Mouse (Mus musculus) kidney, adult 2 months (tissue): ENCODE measurements around the gene Syt1.

Experiments
- CTCF ChIP-seq: fragments of 200-500 bp; conservative IDR thresholded peaks from 2 replicates; pipeline ENCODE4 v1.5.1; 2011; ENCODE audit warnings: low read depth, mild to moderate bottlenecking, control low read depth, low read length, moderate library complexity, mixed read lengths; ENCODE audit not compliant: insufficient read depth, insufficient read length
- POLR2A ChIP-seq: fragments of 200-500 bp; IDR thresholded peaks from one replicate; pipeline ENCODE4 v1.6.1; 2011; ENCODE audit warnings: low read depth, low read length, control low read depth

DNA sequence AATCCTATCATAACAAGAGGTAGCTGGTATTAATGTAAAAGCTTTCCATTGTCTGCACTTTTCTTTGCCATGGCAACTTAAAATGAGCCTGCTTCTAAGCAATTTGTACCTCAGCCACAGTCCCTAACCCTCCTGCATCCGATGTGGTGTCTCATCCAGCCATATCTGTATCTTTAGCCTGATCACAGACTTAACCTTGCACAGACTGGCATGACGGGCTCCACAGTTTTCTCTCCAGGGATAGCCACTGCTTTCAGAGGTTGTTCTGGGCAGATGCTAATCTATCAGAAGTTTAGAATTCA, 451.2 kb downstream of the Syt1 start:
- TF ChIP-seq POLR2A, result no peak
- TF ChIP-seq CTCF, result no peak
